Mouse (Mus musculus): ENCODE data around the gene Phlpp2.

DNA sequence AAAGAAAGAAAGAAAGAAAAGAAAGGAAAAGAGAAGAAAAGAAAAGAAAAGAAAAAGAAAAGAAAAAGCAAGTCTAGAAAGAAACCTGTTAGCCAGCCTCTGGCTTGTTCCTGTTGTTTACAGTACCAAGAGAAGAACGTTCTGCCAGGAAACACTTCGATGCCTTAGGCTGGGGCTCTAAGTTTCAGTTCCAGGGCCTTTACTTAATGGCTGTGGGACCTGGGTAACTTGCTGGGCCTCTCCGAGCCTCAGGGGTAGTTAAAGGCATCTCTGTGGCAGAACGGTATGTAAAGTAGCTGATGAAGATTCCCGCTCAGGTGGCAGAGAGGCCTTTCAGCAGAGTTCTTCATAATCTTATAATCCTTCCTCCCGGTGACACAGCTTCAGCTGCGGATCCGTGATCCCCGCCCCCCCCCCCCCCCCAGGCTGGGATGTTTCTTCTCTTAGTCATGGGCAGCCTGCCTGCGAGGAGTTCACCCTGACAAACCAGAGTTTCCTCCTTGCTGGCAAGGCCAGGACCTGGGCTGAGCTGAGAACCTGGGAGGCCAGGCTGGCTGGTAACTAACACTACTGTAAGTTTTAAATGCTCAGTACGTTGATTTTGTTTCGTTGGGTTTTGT lies 89.8 kb downstream of the Phlpp2 start:
- TF ChIP-seq CTCF (IDR thresholded peaks at IDR 0.05; ENCODE audit: extremely low read depth, insufficient read depth, insufficient read length, insufficient replicate concordance) (no peak), POLR2A (IDR thresholded peaks at IDR 0.05; ENCODE audit: low read depth, low read length) (no peak)
